11 mouse cellular contexts compared by ENCODE assay signal in genomic region chr17:29895566-29895965, GRCm38 (mm10).
"Had no signal": no experiment of that assay in that cellular context is flagged by ENCODE, and none has a peak within 500 bp of the region (broad histone marks: within the 10 kb centered on the region; RNA-seq: fewer than 3 reads in every experiment).

No protein-coding gene starts in this region.

- H3K9ac ChIP-seq: limb, embryonic 12.5 days; liver, embryonic 13.5 days; liver, postnatal 0 days; lung, embryonic 15.5 days; neural tube, embryonic 12.5 days had no signal

- DNase-seq: layer of hippocampus, adult 9-11 months; layer of hippocampus, postnatal 36 days; liver, embryonic 13.5 days; lung, postnatal 14 days; thymus, adult 18-20 months had no signal

- ATAC-seq: liver, postnatal 0 days had no signal

- H3K36me3 ChIP-seq: limb, embryonic 12.5 days; liver, embryonic 13.5 days; lung, embryonic 15.5 days; neural tube, embryonic 12.5 days had no signal

- H3K4me3 ChIP-seq: limb, embryonic 12.5 days; liver, embryonic 13.5 days; lung, embryonic 15.5 days; neural tube, embryonic 12.5 days had no signal

- H3K27ac ChIP-seq: kidney, postnatal 0 days; liver, embryonic 13.5 days; lung, embryonic 15.5 days; macrophage; neural tube, embryonic 12.5 days had no signal

- H3K4me2 ChIP-seq: limb, embryonic 12.5 days; liver, embryonic 13.5 days; lung, embryonic 15.5 days; neural tube, embryonic 12.5 days had no signal

- H3K4me1 ChIP-seq: liver, embryonic 13.5 days; lung, embryonic 15.5 days had no signal

- H3K9me3 ChIP-seq: limb, embryonic 12.5 days; liver, embryonic 13.5 days; lung, embryonic 15.5 days; neural tube, embryonic 12.5 days had no signal
